Mouse (Mus musculus) lung, postnatal 0 days (tissue): ENCODE measurements at regions not wholly inside any gene's neighbourhood (a gene's known extent, or its start where the extent isn't known, plus 50 kb on each side); places are given as distances from the start of the nearest gene placed in this dataset.

ENCODE experiments used
- CTCF ChIP-seq: IDR thresholded peaks from 2 replicates; pipeline ENCODE4 v1.5.1; 2016; ENCODE audit warnings: antibody characterized with exemption, mild to moderate bottlenecking
- EP300 ChIP-seq: IDR thresholded peaks from 2 replicates; pipeline ENCODE4 v1.6.1; 2016; ENCODE audit warnings: antibody characterized with exemption, mild to moderate bottlenecking, control low read depth

DNA sequence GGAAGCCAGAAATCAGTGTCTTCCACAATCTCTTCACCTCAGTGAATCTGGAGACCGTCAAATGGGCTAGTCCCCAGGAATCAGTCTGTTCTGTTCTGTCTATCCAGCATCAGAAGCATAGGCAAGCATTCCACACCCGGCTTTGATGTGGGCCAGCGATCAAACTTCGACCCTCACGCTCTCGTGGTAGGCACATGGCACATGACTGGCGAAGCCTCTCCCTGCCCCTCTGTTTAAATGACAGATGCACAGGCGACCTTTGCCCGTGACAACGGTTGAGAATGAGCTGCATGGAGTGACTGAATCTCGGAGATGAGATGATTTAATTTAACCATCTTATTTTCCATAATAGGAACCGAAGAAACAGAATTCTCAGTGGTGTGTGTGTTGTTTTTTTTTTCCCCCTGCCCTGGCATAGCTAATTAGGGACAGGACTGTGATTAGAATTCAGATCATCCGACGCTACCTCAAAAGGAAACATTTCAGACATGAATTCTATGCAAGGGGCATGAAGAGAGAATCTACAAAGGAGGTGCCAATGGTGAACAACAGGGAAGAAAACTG is 53.9 kb upstream of the Foxn3 start:
- TF ChIP-seq CTCF (no peak), EP300 (no peak)
